Mouse (Mus musculus) right cerebral cortex, postnatal 25 days (tissue): ENCODE measurements around the gene Asb11.

ENCODE experiments used
- DNase-seq: peaks from one replicate; pipeline ENCODE4 v3.0.0; 2022

Asb11 gene

DNA sequence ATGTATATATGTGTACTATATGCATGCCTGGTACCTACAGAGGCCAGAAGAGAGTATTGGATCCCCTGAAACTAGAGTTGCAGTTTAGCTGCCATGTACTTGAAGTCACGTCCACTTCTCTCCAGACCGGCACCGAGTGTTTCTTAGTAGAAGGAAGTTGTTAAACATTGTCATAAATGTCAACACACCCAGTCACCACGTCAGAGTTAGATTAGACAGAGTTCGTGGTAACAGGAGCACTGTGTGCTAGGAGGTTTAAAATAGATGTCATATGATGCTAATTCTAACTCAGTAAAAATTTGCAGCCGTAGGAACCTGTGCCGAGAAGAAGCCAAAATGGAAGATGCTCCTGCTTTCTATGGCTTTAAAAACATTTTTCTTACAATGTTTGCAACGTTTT lies at the start of gene Asb11:
Gene Asb11 (plus strand): TSS at position 286 of the 400 bp plus-strand sequence.
- DNase-seq, result no peak

DNA sequence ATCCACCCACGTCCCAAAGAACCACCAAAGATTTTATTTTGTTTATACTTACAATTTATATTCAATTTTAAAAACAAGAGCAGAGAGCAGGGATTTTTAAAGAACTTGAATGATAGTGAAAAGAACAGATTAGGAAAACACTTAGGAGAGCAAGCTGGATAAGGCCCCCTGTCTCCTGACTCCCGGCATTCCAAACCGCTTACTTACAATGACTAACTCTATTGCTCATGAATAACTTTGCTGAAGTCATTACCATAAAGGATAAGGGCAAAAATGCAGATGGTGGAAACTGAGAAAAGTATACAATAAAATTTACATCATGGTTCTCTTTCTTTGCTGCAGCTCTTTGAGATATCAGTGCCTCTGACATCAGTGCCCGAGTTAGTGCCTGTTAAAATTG lies 42.7 kb upstream of the Asb11 start:
- DNase-seq, result no peak

DNA sequence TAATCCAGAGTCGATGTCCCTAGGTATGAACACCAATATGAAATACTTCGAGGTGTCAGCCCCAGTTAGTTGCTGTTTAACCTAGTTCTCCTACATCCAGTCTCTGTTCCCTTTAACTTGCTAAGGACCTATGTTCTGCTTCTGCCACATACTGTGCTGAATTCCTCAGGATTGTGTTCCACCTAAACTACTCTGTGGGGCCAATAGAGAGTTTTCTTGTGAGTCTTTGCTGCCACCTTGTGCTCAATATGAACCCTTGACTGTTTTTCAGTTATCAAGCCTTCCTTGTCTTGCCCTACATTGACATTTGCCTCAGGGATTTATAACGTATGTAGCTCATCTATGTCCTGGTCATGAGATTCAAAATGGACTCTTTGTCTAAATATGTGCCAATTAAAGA lies 38.3 kb upstream of the Asb11 start:
- DNase-seq, result no peak

DNA sequence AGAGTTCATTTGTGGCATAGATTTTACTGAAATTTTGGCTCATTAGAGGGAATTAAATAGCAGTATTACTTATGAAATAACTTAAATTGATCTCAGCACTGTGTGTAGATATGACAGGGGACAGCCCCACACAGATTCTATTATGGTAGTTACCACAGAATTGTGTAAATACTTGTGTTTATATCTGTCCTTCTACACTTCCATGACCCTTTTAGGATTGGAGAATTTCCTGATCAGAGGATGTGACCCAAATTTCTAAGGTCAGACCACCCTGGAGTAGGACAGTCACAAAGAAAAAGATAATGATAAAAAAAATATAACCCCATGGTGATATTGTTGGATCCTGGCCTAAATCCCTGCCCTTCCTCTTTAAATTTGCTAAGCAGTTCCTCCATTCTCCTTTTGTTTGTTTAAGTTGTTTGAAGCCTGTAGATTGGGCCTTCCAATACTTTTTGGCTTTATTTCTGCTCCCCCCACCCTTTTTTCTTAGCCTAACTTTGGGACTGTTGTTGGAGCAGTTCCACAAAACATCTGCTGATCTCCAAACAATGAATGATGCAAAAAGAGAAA lies 31.6 kb upstream of the Asb11 start:
- no peak for DNase-seq

DNA sequence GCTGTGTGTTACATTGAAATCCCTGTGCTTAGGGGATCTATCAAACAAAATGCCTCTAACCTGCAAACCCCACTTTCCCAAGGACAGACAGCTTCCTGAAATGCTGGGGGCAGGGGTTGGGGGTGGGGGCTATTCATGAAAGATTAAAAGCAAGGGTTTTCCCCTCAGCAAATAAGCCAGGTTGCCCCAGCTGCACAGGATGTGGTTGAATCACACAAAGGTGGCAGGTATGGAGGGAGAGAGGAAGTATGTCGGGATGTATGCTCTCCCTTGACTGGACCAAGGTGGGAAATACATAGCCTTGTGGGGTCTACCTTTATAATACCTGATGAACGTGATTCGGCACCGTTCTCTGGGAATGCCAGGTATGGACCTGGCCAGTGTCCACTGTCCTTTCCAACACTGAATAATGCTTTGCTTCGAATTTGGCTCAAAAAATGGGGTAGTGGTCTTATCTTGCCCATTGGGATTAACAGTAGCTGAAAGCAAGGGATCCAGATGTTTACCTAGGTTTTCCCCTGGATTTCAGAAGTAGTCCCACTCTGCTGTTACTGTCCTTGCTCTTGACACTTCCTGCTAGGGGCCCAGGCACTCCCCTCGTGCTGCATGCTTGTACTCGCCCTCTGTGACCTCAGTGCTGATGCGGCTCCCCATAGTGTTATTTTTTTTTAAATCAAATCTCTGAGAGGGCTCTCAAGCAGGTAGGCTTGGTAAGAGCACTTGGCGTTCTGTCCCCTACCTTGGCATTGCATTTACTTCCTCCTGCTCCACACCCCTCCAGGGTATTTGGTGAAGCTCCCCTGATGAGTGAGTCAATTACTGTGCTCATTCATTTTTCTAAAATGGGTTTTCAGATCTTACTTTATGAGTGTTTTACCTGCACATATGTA lies 30.4 kb upstream of the Asb11 start:
- no peak for DNase-seq

DNA sequence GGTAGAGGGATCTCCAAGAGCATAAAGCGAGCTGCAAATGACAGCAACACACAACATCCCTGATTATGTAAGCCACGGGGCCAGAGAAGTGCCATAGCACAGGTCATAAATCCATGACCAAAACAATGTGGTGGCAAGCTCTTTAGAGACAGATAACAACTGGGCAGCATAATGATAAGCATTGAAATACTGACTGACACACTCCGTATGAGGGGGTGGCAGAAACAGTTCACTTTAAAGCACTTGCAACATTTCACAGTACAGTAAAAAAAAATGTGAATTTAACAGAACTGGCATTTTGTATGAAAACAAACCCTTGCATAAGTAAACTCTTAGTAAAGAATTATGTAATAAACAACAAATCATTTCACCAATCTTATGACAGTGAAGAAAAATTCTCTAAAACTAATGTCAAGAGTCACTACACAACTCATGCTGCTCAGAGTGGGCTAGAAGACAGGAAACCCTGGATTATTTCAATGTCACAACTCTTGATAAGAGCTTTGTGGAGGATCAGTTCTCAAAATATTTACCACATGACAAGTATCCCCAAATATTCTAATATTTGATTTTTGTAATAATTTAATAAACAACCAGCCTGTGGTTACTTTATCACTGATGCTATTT lies 28.4 kb upstream of the Asb11 start:
- no peak for DNase-seq

DNA sequence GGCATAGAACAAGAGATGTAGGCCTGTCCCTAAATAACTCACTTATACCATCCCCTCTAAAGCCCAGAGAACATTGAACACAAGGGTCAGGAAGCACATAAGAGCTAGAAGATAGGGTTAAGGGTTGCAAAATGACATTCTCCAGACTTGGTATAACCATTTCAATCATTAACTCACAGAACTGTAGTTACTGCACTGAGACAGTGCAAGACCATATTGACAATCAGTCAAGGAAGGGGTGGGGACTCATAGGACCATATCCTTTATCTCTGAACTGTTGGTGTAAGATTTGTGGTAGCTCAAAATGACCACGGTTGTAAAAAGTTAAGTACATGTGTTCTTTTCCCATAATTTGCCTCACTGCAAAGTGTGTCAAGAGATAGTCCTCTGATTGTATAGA lies 26.2 kb upstream of the Asb11 start:
- DNase-seq, result no peak

DNA sequence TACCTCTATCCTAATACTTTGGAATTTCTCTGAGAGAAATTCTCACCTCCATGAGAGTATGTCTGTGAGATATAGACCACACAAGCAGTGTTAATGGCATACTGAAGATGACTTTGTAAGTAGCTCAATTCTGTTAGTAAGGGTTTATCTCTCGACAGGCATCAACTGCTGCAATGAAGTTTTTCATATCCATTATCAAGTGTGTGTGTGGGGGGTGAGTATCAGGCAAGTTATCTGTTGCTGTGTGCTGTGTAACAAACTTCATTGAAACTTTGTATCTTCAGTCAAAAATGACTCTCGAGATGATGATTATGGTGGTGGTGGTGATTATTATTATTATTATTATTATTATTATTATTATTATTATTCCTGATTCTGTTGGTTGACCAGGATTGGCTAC lies 20.0 kb upstream of the Asb11 start:
- DNase-seq, result no peak

DNA sequence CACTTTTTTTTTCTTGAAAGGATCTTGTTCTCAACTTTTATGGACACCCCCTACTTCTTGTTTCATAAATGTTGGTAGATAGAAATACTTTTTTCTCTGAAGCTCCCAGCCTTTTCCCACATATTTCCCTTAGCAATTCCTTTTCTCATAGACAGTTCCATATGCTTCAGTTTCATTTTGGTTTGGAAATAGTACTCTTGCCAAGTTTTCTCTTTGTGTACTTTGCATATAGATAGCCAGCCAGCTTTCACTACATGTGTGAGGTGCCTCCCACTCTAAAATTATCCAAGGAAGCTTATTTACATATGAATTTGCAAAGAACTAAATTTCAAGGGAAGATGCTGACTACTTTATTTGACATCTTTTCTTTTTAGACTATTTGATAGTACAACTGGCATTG lies 18.8 kb upstream of the Asb11 start:
- DNase-seq, result no peak

DNA sequence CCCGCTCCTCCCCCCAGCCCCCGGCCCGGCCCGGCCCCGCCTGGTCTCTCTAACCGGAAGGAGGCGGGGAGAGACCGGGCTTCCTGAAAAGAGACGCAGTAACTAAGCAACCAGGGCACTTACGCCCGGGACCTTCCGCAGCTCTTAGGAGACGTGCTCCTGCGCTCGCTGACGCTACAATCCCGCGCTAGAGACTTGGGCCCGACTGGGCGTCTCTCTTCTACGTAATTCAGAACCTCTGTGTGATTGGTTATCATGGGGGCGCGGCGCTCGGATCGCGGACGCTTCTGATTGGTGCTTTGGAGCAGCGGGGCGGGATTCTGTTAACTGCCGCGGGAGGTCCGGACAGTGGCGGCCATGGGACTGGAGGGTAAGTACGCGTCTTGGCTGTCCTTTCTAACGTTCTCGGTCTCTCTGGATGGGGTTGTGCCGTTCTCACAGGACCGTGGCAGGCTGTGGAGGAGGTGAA lies 17.3 kb upstream of the Asb11 start, which contains the start of gene Piga:
Gene Piga (plus strand): TSS at position 317 of the 469 bp plus-strand sequence.
- peak; percentile 87 for DNase-seq

DNA sequence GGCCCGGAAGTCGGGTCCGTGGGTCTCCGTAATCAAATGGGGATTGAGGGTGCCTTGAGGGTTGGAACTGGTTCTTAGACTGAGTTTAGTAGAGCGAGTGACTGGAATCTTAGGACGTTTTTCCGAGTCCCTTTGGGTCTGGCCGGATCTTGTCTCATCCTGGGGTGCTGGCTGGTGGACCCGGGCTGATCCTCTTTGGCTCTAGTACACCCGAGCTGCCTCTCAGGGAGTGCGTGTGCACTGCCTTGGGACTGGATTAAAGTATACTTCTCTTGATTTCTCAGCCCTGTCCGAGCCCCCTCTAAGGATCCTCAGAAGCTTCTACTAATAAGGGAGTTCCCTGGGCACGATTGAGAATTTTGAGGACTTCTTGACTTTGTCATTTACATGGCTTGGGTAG lies 16.8 kb upstream of the Asb11 start:
- DNase-seq, result no peak

DNA sequence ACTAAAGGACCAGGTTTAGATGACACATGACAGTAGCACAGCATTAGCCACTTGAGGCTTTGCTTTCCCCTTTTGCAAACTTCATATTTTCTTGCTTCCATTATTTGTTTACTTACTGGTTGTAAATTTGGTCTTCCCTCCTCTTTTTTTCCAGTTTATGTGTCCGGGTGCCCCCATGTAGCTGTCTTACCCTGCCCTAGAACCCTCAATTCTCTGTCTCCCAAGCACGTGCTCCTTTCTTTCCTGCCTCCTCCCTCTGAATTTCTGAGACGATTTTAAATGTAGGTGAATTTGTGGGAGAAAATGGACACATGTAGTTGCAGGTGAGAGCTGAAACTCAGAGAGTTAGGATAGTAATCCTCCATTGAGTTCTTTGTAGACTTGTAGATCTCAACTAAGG lies 16.3 kb upstream of the Asb11 start:
- DNase-seq, result no peak

DNA sequence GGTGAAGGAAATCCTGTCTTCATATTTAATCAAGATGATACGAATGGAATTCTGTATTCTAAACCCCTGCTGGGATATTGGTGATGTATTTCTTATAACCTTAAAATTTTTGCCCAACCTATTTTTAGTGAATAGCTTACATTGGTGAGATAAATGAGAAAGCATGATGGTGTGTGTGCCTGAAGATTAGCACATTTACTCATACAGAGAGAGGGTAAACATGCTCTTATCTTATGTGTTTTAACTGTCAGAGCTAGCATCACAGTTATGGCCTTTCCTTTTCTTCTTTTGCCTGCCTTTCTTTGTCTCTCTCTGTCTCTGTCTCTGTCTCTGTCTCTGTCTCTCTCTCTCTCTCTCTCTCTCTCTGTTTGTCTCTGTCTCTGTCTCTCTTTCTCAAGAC lies 12.0 kb upstream of the Asb11 start:
- DNase-seq, result no peak

DNA sequence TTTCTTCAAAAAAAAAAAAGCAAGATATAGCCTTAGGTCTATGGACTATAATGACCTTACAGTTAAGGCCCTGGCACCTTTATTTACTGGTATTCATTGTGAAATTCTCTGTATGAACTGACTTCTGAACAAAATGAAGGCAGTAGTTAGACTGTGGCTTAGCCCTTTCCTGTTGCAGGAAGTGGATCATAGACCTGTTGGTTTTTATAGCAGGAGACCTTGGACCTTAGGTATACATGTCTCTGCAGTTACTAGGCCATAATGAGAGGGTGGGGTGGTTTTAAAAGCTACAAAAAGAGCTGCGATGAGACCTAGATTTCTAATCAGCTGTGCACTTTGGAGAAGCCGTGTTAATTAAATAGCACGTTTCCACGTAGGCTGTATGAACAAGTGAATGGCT lies 9.5 kb upstream of the Asb11 start:
- no peak for DNase-seq

DNA sequence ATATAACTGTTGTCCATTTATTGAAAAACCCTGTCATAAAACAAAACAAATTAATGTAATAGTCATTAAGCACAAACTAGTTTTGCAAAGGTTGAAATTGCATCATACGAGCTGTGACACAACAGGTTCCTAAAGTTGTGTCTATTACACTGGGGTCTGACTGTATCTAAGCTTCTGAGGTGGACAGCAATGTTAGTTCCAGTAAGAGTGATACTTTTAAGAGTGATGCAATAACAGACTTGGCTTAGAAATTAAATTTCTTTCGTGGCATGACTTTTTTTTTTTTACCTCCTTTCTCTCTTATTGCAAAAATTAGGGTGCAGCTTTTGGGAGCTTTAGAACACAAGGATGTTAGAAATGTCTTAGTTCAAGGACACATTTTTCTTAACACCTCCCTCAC lies 8.6 kb upstream of the Asb11 start:
- no peak for DNase-seq

DNA sequence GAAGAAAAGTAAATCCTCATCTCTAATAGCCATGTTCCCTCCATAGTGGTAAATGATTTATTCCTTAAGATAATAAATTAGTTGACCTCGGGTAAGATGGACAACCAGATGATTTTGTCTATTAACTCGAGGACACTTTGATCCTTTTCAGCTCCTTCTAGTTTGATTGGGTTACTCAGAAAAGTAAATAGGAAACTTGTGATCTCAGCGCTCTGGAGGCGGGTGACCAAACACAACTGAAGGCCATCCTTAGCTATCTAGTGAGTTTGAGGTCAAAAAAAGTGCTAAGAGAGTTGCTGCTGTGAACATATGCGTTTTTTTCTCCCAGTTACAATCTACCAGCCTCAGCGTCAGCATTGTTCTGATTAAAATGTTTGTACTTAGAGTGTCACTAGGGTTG lies 6.2 kb upstream of the Asb11 start:
- DNase-seq, result no peak

DNA sequence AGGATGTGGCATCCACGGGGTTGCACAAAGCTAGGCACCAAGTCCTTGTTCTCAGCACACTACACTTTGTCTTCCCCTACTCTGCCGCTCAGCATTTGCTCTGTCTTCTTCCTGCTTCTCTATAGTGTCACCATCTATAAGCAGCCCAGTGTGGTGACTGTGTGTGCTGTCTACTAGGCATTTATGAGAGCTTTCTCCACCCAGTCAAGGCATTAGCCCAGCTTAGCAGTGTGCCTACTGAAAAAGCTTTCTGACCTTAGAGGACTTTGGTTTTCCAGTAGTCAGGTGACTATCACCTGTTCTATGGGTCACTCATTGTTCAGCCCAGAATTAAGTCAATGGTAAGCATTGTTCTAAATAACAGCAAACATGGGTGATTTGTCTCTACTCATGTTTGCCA lies 5.7 kb upstream of the Asb11 start:
- no peak for DNase-seq

DNA sequence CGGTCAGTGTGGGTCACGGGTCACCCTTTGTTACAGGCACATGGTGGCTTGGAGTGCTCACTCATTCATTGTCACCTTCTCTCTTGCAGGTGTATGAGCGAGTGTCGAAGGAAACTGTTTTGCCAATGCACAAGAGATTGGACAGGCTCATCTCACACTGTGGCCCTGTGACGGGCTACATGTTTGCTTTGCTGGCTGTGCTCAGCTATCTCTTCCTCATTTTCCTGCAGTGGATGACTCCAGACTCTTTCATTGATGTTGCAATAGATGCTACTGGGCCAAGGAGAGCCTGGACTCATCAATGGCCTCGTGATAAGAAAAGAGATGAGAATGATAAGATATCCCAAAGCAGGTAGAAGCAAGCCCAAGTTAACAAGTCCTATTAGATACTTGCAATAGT lies 5.3 kb upstream of the Asb11 start:
- DNase-seq, result no peak

DNA sequence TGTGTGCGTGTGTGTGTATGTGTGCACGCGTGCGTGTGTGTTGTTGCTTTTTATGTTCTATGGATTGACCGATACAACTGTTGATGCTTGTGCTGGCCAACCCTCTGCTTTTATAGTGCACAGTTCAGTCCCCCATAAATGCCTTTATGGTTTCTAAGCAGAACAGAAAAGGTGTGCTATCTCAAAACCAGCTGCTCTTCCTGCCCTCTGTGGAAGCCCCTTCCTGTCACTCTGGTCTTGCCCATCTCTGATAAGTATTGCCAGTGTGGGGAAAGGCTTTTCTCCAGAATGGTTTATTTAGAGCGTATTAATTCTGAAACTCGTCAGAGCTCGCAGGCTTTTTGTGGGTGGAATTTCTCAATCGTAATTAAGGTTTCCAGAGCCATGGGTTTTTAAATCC lies 4.1 kb upstream of the Asb11 start:
- no peak for DNase-seq

DNA sequence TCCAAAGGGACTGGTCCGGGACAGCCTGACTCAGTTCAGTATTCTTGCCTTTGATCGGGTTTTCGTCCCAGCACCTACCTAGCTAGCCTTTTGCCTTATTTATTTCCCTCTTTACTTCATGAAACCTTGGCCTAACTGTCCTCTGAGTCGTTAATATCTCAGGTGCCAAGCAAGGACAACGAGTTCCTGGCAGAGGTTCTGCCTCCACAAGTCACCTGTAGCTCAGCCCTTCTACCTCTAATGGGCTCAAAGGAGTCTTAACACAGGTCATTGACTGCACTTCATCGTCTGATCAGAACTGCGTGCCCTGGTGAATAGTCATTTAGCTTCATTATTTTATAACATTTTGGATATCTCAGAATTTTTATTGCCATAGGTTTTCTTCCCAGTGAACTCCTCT lies 2.7 kb downstream of the Asb11 start:
- no peak for DNase-seq

DNA sequence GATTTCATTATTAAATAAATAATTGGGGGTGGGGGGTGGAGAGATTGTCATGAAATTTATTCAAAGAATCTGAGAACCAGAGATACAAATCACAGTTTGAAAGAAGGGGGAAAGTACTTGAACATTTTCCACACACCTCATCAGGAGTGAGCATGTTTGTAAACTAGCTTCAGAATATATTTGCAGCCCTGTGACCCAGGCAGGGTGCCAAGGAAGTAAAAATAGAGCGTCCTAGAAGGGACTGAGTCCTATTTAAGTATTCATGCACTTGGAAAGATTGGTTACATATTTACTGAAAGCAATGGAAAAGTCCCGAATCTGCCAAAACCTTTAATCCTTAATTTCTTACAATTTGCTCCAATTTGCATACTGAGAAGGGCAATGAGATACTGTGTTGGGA lies 3.3 kb downstream of the Asb11 start:
- DNase-seq, result no peak

DNA sequence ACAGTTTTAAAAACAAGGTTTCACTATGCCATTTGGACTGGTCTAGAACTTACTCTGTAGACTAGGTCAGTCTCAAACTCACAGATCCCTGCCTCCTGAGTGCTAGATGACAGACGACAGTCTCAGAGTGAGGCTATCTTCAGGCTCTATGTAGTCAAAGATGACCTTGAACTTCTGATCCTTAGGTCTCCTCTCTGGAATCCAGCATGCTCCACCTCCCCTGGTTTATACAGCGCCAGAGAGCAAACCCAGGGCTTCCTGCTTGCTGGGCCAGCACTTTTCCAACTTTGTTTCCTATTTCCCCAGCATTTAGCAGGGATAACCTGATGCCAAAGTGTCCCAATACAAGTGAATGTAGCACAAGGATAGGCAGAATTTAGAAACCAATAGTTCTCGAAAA lies 3.9 kb downstream of the Asb11 start:
- no peak for DNase-seq

DNA sequence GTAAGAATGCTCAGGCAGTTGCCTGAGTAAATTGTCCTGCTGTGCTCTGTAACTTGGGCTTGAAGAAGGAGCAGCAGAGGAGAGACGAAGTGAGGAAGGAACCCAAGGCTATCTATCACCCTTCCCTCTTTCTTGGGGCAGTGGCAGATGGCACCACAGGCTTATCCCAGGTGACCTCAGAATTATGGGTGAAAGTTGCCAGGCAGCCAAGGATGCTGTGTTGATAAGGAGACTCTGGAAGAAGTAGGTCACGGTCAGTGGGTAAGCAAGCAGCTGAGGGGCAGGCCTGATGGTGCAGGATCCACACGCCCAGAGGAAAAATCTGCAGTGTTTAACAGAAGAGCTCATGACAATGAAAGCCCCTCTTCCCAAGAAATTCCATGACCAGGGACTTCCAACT lies 4.5 kb downstream of the Asb11 start:
- no peak for DNase-seq

DNA sequence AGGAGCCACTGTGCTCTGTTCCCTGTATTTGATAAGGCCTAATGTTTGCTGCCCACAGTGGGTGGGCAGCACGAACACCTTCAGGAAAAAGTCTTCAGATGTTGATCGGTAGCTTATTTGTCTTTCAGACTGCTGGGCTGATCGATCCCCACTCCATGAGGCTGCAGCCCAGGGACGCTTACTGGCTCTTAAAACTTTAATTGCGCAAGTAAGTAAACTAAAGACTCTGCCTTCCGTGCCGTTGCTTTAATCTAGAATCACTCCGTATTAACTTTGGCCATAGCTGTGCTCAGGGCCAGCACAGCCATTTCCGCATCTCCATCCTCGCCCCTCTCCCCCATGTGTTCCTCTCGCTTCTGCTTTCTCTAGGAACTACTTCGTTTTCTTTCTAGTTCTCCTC lies 8.8 kb downstream of the Asb11 start:
- DNase-seq, result no peak
